Mouse (Mus musculus) CD4-positive helper T cell, adult 2 months (primary cell): ENCODE data around the gene Trim69.
"Not testable (repeated sequence)": the region's sequence is repeated elsewhere in the genome, so short reads cannot be mapped to it uniquely, and the experiment has no call there.

ENCODE experiments used
- DNase-seq: peaks from one replicate; pipeline ENCODE4 v3.0.0-alpha.2; 2012; ENCODE audit warnings: low read depth, missing footprints, low spot score

Trim69 gene

DNA sequence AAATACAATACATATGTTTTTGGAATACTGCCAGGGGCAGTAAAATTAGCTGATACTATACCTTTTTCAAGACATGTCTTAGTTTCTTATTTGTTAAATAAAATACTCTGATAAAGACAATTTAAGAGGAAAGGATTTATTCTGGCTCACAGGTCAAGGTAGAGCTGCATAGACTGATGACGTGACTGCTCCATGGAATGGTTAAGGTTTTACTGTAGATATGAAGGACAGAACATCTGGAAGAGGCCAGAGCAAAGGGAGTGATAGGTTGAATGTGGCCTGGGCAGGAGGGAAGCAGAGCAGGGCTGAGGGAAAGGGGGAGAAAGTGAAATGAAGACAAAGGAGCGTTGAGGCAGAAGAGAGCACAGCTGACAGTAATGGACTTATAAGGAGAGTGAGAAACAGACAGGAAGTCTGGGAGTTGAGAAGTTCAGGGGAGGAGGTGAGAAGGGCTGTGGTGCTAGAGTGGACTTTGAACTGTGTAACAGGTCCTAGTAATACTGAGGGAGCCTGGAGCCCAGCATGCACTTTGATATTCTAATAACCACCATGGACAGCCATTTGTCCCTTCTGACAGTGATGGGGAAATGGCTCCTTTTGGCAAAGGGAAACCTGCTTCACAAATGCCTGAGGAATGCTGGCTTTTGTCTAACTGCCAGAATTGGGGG lies 46.1 kb downstream of the Trim69 start:
- no peak for DNase-seq

GRCm38 (mm10) chr2:122210534-122211228 lies 50.2 kb downstream of the Trim69 start:
- no peak for DNase-seq

DNA sequence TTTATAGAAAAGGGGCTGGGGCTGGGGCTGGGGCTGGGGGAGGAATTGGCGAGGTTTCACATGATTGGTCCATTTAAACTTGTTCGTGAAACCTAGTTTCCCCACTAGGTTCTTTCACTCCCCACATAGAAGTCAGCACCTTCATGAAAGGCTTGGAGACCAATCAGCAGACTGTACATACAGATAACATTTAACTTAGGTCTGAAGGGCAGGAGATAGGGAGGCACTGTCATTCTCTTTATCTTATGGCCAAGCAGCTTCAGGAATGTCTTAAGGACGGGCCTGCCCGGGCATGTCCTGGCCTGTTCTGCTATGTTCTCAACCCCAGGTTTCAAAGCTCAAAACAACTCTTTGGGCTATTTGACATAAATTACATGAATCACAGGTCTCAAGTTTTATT lies 56.6 kb downstream of the Trim69 start:
- DNase-seq: not testable (repeated sequence)

DNA sequence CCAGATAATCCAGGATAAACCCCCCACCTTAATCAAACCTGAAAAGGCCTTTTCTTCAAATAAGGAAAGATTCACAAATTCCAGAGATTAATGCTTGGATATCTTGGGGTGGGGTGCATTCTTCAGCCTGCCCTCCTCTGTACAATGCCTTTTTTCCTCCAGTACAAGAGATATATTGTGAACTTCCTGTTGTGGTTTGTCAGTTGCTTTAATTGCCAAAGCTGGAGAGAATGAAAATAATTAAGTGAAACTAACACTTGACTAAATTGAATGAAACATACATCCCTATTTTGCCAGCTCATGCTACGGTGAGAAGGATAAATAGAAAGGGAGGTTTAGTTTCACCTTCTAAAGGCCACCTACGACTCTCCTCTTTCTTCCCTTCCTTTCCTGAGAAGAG lies 57.7 kb downstream of the Trim69 start:
- DNase-seq: no peak

DNA sequence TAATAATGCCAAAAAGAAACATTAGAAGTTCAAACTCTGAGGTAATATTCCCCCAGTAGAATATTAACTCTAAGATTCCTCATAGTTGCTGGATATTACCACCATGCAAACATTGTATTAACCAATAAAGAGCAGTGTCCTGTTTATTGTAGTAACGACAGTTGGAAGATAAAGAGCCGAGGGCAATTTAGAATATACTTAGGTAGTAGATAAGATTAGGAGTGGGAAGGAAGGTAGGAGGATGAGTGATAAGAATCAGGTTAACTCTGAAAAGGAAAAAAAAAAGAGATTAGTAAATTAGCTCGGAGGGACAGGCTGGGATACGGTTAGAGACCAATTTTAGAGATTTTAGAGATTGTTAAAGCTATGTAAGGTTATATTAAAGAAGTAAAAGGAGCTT lies 60.9 kb downstream of the Trim69 start:
- no peak for DNase-seq

GRCm38 (mm10) chr2:122221798-122222197 lies 61.3 kb downstream of the Trim69 start:
- DNase-seq: no peak

DNA sequence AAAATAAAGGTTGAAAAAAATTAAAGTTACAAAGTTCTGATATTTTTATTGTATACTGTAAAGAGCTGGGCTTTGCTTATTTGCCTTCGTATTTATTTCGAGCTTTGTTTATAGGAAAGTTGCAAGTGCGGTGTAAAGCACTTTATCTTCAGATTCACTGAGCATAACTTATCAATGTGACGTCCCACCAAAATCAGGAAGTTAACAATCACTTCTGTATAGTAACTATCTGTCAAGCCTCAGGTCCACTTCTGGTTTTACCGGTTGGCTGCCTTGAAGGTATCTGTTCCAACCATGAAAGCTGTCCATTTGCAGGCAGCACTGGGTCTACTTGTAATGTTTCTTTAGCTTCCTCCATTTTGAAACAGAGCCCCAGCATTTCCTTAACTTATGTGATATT lies 61.8 kb downstream of the Trim69 start:
- no peak for DNase-seq

DNA sequence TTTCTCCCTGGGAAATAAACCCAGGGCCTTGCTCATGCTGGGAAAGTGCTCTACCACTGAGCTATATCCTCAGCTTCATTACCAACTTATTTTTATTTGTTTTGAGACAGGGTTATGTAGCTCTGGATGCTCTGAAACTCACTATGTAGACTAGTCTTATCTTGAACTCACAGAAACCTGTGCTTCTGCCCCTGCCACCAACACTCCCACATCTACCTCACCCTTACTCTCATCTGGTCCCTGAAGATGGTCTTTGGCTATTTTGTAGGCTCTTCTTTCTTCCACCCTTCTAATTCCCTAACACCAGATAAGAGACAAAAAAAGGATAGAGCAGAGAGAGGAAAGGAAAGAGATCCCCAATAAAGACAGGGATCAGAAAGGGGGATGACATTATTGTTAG lies 63.2 kb downstream of the Trim69 start:
- DNase-seq: no peak
